Mouse (Mus musculus) telencephalon, adult 2 months (tissue): ENCODE results near the gene Chd1l.

Experiments used
- DNase-seq: peaks from one replicate; pipeline ENCODE4 v3.0.0-alpha.2; 2011; ENCODE audit warnings: low read depth, low spot score

Chd1l gene

DNA sequence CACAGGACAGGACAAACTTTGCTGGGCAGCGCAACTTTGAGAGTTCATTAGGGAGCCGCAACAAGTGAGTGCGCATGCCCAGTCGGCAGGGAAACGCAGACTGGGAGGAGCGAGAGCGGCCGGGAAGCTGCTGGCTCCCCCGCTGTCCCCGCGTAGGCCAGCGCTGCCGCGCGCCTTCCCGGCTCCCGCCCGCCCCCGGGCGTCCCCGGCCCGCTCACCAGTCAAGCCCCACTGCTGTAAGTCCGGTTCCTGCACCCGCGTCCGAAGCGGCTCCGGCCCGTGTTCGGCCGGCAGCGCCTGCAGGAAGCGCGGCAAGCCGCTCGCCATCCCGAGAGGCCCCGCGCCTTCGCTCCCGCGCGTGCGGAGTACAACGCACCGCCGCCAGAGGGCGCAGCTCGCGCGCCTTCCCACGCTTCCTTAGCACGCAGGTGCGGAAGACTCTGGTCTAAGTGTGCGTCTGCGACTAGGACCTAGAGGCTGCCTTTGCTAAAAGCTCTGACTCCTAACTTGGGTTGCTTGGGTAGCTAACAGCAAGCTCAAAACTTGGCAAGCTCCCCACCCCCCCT lies at the start of gene Chd1l:
TSS of gene Chd1l (minus strand) at position 359 of the 566 bp plus-strand sequence.
- DNase-seq, result peak; percentile 67

DNA sequence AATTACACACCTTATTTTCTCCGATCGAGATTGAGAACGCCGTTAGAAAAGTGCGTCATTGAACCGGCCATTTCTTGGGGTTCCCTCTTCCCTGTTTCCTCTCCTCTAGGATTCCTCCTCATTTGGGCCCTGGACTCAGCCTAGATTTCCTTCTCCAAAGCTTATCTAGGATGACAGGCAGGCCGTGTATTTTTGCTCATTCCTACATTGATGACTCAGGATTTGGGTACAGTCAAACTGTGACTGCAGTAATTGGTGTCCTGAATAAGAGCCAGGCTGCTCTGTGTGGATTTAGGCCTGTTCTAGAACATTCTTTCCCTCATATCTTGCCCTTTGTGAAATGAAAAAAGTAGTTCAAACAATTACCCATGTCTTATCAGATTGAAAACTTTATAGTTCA lies 49.7 kb upstream of the Chd1l start:
- DNase-seq, result no peak

DNA sequence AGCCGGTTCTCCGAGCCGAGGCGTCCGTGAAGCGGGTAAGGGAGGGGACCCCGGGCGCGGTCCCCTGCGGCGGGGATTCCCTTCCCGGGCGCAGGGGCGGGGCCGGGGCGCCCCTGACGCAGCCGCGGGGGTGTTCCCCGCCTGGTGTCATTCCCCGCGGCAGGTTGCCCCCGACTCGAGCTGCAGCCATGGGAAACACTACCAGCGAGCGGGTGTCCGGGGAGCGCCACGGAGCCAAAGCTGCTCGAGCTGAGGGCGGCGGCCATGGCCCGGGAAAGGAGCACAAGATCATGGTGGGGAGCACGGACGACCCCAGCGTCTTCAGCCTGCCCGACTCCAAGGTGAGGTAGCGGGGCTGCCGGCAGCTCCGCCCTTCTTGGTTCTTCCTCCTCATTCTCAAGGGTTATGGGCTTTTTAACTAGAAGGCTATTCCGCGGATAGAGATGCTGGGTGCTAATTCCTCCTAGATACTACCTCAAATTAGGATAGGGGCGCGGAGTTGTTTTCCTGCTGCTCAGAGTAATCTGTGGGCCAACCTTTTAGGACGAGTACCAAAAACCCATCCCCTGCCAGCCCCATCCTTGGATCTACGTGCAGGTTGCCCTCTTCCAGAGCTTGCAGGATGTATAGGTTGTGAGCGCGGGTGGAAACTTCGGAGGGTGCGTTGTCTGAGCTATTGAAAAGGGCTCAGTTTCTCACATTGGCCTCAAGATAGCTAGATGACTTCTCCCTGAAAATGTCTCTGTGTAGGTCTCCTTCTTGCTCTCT lies 48.6 kb upstream of the Chd1l start:
- peak; percentile 10 for DNase-seq

DNA sequence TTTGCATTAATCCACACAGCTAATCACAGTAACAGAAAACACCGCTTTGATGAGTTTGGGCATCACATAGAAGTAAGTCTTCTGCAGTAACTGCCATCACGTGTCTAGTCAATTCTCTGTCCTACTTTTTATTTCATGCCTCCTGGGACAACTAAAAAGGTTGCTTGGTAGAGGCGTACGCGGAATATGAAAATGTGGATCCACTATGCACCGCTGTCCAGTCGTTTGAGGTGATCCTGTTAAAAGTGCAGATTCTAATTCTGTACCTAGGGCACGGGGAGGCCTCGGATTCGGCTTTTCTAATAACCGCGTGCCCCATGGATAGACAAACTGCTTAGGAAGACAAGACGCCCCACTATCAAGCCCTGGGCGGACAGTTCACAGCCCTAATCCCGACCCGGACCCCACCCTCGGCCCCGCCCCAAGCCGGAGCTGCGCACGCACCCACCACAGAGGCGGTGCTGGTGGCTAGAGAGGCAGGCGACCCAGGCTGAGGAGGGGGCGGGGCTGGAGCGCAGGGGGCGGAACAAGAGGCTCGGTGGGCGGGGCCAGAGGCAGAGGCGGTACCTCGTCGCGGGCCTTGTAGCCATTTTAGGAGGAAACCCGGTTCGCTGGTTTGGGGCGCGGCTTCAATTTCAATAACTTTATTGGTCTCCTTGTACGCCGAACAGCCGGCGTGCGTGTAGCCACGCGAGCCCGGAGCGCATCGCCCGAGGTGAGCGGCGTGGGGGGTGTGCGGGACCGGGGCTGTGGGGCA lies 47.8 kb upstream of the Chd1l start, which contains the start of gene Prkab2:
TSS of gene Prkab2 (plus strand) at position 539 of the 757 bp plus-strand sequence.
- DNase-seq, result peak; percentile 97

DNA sequence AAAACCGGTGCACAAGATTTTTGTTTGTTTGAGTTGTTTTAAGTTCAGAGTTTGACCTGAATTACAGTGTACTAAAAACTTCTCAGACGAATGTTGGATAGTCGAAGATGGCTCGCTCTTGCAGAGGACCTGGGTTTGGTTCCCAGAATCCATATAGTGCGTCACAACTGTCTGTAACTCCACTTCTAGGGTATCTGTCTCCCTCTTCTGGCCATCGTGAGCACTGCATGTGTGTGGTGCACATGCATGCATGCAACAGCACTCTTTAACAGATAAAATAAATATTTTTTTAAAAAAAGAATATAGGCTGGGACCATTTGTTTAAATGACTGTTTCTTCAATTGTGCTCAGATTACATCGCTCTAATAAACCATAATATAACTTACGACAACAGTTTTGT lies 44.9 kb upstream of the Chd1l start:
- DNase-seq, result no peak

DNA sequence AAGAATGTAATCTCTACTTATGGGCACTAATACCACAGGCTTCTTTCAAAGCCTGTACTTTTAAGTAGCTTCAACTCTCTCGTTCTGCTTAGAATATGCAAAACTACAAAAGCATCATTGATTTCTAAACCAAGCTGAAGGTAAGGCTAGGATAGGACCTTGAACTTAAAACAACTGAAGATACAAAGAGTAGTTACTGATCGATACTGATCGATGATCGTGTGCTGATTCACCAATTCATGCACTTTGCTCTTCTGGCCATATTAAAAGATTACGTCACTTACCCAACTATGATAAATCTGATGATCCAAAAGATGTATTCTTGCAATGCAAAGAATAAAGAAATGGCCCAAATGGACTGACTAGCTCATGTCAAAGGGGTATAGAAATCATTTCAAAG lies 43.8 kb upstream of the Chd1l start:
- DNase-seq, result no peak

DNA sequence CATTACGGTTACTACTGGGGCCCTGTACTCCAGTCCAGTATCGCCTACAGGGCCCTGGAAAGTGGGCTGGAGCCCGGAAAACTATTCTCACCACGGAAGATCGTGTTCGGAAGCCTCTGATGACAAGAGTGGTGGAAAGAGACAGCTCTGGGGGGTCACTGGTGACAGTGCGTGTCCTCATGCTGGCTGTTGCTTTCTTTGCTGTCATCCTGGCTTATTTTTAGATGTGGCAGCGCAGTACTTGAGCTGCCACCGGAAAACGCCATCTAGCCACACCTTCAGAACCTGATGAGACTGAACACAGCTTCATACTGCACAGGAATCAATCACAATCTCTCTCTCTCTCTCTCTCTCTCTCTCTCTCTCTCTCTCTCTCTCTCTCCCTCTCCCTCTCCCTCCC lies 41.6 kb upstream of the Chd1l start:
- DNase-seq, result no peak

DNA sequence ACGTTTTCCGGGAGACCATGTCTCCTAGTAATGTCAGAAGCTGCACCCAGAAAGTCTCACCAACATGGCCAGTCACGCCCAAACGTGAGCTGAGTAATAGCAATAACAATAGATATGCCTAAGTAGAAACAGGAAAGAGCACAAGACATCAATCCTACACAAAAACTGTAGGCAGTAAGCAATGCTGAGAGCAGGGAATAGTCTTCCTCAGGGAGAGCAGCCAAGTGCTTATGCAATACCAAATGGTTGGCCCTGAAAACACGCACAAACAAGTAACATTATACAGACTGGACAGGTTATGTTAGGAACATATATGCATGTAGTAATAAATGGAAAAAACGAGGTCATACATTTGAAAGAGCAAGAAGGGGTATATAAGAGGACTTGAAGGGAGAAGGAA lies 39.5 kb upstream of the Chd1l start:
- no peak for DNase-seq

DNA sequence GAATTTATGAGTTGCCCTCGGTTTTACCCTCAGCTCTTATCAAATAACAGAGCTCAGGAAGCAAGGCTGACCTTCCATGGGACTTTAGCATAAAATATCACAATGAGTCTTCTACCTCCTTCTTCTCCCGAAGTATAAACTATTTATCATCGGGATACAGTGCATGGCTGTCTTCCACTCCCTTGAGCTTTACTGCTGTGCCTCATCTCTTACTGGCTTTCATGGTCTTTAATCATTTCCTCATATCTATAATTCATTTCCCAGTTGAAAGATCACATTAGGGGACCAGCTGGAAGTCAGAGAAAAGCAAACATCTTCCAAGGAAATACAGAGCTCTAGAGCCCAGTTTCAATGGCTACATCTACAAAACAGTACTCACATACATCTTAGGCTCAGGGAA lies 39.0 kb upstream of the Chd1l start:
- DNase-seq, result no peak

DNA sequence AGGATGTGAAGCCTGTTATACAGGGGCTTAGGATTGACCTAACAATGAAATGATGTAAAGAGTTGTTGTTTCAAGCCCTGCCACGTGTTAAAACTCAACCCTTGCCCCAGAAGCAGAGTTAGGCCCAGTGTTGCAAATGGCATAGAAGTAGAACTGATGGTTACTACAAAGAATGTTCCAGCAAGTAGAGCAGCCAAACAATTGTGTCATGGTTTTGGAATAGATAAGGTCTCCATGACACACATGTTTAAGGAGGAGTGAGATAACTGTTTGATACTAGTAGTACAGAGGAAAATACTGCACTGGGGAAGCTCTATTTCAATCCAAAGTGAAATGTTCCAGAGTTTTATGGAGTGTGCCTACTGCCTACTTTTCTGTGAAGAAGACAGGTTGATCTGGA lies 38.5 kb upstream of the Chd1l start:
- no peak for DNase-seq

DNA sequence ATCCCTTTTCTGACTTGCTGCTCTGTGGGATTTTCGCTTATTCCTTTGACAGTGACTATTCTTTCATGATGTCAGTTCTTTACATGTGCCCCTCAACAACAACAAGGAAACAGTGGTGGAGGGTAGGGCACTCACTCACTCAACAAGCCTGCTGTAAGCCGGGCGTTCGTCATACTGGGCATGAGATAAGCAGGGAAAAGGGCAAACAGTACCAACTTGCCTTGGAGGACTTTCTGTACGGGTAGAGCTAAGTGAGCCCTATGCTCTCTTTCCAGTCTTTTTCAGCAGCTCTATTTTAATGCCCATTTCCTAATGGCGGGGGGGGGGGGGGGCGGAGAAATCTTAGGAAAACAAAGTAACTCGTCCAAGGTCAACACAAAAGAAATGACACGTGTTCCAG lies 32.0 kb upstream of the Chd1l start:
- no peak for DNase-seq

DNA sequence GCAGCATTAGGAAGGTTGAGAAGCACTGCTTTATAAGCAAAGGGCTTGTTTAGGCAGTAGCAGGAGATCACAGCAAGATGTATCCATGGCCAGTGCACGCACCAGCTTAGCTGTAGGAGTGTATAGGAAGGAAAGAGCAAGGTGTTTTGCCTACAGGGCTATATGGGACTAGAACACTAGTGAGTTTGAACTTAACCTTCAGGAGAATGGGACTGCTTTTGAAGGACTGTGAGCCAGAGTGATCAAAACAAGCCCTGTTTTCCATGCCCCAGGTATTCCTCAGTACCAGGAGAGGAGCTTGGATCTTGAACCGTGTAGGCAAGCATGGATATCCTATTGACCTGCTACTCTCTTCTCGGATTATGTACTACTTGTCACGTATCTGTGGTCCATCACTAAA lies 31.4 kb upstream of the Chd1l start:
- no peak for DNase-seq

DNA sequence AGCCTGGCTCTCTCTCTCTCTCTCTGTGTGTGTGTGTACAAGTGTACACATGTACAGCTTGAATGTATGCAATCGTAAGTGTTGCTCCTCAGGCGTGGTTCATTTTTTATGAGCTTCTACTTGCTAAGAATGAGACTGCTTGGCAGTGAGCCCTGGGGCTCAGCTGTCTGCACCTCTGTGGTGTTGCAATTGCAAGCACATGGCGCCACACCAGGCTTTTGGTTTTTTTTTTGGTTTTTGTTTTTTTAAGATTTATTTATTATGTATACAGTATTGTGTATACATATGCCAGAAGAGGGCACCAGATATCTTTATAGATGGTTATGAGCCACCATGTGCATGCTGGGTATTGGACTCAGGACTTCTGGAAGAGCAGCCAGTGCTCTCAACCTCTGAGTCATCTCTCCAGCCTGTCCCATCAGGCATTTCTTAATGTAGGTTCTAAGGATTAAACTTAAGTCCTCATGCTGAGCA lies 24.3 kb upstream of the Chd1l start:
- peak; percentile 8 for DNase-seq

DNA sequence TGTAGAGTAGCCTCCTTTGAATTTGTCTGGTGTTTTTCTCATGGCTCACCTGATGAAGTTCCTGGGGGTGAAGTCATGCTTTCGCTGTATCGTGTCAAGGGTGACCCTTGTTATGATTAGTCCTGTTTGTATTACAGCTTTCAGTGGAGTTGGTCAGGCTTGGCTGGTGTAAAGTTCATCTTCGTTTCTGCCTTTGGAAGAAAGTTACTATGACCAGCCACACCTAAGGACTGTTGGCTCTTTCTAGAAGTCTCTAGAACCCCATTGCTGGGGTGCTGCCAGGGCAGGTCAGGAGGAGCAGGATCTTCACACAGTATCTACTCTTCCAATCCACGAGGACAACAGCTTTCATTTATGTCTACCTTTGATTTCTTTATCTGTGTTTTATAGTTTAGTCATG lies 23.5 kb upstream of the Chd1l start:
- DNase-seq, result no peak

DNA sequence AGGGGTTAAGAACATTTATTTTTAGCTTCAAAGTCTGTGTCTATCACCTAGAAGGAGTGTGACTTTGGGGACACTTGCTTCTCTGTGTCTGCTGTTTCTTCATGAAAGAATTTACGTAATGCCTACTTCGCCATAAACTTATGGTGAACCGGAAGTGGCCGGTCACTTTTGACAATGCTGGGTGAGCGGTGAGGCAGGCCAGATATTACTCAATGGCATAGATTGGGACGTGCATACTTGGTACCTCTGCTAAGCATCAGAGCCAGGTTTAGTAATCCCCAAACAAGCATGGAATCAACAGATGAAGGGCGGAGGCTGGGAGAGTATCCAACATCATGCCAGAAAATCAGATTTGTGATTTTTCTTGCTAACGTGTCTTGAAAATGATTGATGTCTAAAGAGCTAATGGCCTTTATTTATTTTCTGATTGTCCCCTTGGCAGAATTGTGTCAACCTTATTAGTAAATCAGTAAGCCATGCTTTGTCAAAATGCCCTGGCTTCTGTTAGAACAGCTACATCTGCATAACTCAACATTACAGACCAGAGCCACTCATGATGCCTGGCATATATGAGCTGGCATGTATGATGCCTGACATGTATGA lies 21.4 kb upstream of the Chd1l start:
- DNase-seq, result no peak

DNA sequence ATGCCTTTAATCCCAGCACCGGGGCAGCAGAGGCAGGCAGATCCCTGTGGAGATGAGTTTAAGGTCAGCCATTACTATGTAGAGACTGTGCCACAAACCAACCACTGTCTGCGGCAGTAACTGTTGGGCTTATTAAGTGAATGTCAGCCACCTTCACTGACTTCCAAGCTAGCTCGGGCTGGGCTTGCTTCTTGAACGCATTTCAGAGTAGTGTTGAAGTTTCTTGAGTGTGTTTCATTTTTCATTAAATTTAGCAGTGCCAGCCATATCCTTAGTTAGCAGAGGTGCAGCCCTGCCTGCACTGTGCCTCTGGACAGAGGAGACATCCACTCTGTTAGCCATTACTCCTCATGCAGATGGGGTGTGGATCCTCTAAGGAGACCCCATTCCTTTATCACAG lies 20.7 kb upstream of the Chd1l start:
- DNase-seq, result no peak

DNA sequence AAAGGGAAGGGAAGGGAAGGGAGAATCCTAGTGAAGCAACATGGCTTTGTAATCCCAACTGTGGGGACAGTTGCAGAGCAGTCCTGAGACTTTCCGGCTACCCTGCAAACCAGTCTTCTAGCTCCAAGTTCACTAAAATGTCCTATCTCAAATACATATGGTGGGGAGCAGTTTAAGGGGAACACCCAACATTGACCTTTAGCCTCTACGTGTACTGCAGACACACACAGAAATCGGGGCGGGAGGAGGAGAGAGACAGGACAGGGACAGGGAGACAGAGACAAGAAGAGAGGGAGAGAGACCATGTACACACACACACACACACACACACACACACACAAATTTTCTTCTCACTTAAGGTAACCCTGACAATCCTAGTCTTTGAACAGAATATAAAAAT lies 19.9 kb upstream of the Chd1l start:
- no peak for DNase-seq

DNA sequence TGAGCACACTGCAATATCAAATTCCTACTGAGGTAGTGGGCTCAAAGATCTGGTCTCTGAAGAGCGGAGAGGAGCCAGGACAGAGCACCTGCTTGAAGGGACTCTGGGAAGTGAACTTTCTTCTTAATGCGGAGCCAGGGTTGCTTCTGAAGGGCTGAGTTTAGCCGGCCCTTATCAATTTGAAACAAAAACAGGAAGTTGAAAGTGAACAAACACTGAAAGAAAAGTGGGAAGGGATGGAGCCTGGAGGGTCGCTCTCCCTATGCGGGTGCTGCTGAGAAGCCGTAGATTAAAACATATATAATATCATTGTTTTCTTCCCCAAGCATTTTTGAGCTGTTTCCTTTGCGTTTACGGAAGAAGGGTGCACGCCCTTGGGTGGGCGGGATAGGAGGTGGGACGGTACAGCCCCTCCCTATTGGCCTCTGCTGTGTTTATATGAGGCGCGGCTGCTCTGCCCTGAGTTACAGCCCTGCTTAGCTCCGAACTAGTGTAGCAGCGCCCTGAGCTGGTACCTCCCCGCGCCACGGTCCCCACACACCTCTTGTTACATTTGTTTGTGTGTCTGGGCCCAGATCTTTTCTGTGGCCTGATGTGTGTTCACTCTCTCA lies 18.5 kb upstream of the Chd1l start, which contains the start of gene Fmo5:
TSS of gene Fmo5 (plus strand) at position 414 of the 611 bp plus-strand sequence.
- DNase-seq, result no peak

DNA sequence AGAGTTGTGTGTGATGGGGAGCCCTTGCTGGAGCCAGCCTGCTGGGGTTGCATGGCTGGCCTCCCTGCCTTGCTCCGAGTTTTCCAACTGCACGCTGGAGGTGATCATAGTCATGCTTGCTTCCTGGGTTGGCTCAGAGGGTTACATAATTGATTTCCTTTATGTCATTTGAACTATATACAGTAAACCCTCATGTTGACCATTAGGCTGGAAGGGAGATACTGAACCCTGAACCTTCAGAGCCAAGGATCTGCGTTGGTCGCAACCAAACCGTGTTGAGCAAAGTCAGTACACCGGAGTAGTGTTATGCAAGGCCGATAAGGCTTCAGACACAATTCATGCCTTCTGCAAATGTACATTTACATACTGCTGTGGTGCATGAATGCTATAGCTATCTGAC lies 17.9 kb upstream of the Chd1l start:
- no peak for DNase-seq

DNA sequence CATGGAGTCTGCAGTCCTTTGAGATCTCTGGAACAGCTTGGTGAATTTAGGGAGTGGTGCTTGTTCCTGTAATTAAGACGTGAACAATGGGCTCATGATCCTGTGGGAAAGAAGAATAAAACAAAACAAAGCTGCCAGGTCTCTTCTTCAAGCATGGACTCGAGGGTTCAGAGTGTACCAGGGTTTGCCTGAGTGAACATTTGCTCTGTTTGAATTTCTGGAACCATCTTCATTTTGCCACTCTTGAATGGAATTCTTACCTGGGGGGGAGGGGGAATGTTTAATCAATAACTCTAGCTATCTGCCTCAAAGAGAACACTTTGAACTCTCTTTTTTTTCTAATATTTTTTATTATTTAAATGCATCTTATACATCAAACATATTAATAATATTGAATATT lies 14.6 kb upstream of the Chd1l start:
- DNase-seq, result no peak

DNA sequence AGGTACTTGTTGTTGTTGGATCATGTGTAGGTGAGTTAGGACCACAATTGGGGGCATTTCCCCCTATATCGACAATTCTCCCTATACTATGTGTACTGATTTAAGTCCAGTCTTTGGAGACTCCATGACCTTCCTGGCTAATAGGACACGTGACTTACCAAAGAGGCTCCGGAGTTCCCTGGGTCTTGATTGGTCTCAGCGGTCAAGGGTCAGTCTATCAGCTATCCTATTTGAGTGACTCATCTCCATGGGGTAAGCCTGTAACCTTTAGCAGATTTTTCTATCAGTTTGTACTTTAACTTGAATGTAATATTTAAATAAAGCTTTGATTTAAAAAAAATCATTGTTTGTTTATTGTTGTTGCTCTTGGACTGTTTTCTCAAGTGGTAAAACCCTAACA lies 10.7 kb upstream of the Chd1l start:
- no peak for DNase-seq

DNA sequence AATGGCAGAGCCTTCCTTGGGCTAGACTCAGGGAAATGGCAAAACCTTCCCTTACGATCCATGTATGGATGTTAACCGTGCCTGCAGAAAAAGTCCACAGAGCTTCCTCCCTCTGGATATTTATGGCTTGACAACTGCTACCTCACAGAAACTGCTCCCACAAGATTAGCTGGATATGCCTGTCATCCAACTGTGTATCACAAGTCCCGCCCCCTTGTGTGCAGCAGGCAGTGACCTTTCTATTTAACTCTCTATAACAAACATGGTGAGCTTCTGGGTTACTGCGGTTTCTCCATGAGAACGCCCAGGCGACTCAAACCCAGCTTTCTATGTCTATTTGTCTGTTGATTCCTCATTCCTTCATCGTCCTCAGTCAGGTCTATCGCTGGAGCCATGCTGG lies 7.9 kb upstream of the Chd1l start:
- DNase-seq, result no peak
